Mouse (Mus musculus) hindbrain, embryonic 10.5 days (tissue): ENCODE data around the gene Usp46. TPM values are rescaled to one million over a fixed set of nuclear protein-coding genes. Genes with fewer than 3 reads are reported as not detected.
A peak's percentile ranks its signal among the peaks of the same experiment; 100 is the strongest.

Source experiments
- DNase-seq: peaks from one replicate; pipeline ENCODE4 v3.0.0-alpha.2; 2017; ENCODE audit warnings: low spot score
- H3K27ac ChIP-seq: fragments of 300-500 bp; sonication (generic); 2 replicates; pipeline ENCODE4 v1.5.1; 2016; ENCODE audit warnings: mild to moderate bottlenecking, moderate library complexity
- H3K27me3 ChIP-seq: fragments of 300-500 bp; sonication (generic); 2 replicates; pipeline ENCODE4 v1.6.1; 2016; ENCODE audit warnings: mild to moderate bottlenecking; ENCODE audit not compliant: poor library complexity, insufficient read depth, severe bottlenecking
- H3K36me3 ChIP-seq: fragments of 300-500 bp; sonication (generic); 2 replicates; pipeline ENCODE4 v1.6.1; 2016; ENCODE audit warnings: mild to moderate bottlenecking, moderate library complexity
- H3K4me1 ChIP-seq: fragments of 300-500 bp; sonication (generic); replicated peaks from 2 replicates; pipeline ENCODE4 v1.6.1; 2016; ENCODE audit warnings: mild to moderate bottlenecking
- H3K4me3 ChIP-seq: fragments of 300-500 bp; sonication (generic); 2 replicates; pipeline ENCODE4 v1.5.1; 2016; ENCODE audit warnings: mild to moderate bottlenecking, moderate library complexity
- H3K9me3 ChIP-seq: fragments of 300-500 bp; sonication (generic); 2 replicates; pipeline ENCODE4 v1.6.1; 2016; ENCODE audit warnings: mild to moderate bottlenecking, moderate library complexity
- WGBS: fragments of 180-500 bp; shearing (Covaris S2); methylation state at CpG from one replicate; pipeline ENCODE4 v1.1.7; 2016; 5-methylcytosine and 5-hydroxymethylcytosine counted together
- polyA plus RNA-seq: library from polyadenylated mRNA; unstranded; fragments of >200 nt; fragmentation: Nextera tagmentation; extraction: Ambion mirVana; gene quantifications from 2 replicates; pipeline ENCODE4 v1.2.1, GENCODE M21; 2016

The Usp46 gene
- polyA plus RNA-seq, 1 experiment from 2014 or later, result 27.6 TPM

DNA sequence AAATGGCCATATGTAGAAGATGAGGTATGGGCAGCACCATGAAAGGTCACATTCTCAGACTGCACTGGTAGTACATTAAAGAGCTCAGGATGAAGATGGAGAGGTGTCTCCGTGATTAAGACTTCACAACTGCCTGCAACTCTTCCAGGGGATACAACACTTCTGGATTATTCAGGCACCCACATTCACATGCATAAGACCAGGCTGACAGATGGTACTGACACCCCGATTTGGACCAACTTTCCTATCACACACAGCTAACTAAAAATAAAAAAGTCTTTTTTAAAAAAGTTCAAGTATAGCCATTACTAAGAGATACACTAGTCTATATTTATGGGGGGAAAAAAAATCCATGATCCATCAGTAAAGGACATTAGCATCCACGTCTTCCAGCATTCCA lies 112.5 kb downstream of the Usp46 start:
- Histone ChIP-seq H3K9me3 (no peaks in the 10 kb centered on the region), H3K36me3 (no peaks in the 10 kb centered on the region), H3K27ac (no peak overlapping the region), H3K4me1 (peaks cover 23% of the 10 kb centered on the region), H3K27me3 (no peaks in the 10 kb centered on the region), H3K4me3 (no peak overlapping the region)
- no peak for DNase-seq
- 86% methylated on average over 3 of the region's 3 CpGs for WGBS

DNA sequence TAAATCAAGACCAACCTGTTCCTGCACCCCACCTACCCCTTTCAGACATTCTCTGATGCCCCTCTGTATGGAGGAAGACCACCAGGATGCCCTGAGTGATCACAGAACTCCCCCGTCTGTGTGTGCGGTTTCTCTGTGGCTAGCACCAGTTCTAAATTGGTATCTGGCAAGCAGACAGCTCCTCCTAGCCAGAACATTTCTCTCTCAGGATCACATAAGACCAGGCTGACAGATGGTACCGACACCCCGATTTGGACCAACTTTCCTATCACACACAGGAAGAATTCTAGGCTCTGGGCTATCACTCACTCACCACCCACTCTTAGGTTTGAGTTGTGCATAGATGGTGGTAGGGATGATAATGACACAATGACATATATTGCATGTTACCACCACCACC lies 113.2 kb downstream of the Usp46 start:
- WGBS, result 92% methylated on average over 4 of the region's 4 CpGs
- H3K4me1 ChIP-seq, result peaks cover 19% of the 10 kb centered on the region
- H3K9me3 ChIP-seq, result no peaks in the 10 kb centered on the region
- no peaks in the 10 kb centered on the region for H3K36me3 ChIP-seq
- DNase-seq, result no peak
- no peak overlapping the region for H3K27ac ChIP-seq
- no peaks in the 10 kb centered on the region for H3K27me3 ChIP-seq
- no peak overlapping the region for H3K4me3 ChIP-seq

DNA sequence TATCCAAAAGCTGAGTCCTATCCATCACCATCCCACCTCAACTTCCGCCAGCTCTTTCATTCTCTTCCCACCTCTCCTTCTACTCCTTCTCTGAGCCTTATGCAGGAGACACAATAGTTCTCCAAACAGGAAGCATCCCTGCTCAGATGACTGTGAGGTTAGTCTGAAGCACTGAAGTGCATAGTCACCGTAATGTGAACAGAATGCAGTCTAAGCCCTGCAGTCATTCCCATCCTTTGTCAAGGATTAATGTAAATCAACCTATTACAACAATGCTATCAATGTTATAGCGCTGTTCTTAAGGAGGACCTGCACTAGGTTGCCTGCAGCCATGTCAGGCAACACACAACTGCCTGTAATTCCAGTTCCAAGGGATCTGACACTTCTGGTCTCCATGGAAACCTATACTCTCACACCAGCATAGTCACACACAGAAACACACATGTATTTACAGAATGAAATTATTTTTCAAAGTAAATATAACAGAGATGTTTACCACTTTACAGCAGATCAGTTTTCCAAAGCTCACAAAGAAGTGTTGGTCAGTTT lies 115.1 kb downstream of the Usp46 start:
- no peaks in the 10 kb centered on the region for H3K36me3 ChIP-seq
- no peaks in the 10 kb centered on the region for H3K9me3 ChIP-seq
- H3K4me1 ChIP-seq, result peaks cover 13% of the 10 kb centered on the region
- no peaks in the 10 kb centered on the region for H3K27me3 ChIP-seq
- DNase-seq, result no peak
- WGBS, result 84% methylated on average over 3 of the region's 3 CpGs
- H3K27ac ChIP-seq, result no peak overlapping the region
- no peak overlapping the region for H3K4me3 ChIP-seq

DNA sequence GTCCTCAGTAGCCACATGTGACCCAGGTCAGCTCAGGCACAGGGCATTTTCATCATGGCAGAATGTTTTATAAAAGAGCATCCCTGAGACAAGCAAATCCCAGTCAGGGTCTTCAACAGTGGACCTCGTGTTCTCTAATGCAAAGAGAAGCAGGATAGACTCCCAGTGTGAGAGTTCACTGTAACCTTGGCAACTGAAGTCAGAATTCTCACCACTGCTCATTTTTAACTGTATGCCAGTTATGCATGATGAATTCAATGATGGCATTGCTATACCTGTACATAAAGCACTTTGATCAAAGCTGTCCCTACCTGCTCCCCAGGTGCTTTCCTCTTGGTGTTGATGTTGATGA lies 116.6 kb downstream of the Usp46 start:
- Histone ChIP-seq H3K4me1 (peaks cover 13% of the 10 kb centered on the region), H3K4me3 (no peak overlapping the region), H3K27ac (0 out of 2 replicates have a peak overlapping the region, but pooled peaks have one; percentile 57), H3K9me3 (no peaks in the 10 kb centered on the region), H3K36me3 (no peaks in the 10 kb centered on the region), H3K27me3 (no peaks in the 10 kb centered on the region)
- DNase-seq, result no peak
- 68% methylated on average over 1 of the region's 1 CpGs for WGBS

DNA sequence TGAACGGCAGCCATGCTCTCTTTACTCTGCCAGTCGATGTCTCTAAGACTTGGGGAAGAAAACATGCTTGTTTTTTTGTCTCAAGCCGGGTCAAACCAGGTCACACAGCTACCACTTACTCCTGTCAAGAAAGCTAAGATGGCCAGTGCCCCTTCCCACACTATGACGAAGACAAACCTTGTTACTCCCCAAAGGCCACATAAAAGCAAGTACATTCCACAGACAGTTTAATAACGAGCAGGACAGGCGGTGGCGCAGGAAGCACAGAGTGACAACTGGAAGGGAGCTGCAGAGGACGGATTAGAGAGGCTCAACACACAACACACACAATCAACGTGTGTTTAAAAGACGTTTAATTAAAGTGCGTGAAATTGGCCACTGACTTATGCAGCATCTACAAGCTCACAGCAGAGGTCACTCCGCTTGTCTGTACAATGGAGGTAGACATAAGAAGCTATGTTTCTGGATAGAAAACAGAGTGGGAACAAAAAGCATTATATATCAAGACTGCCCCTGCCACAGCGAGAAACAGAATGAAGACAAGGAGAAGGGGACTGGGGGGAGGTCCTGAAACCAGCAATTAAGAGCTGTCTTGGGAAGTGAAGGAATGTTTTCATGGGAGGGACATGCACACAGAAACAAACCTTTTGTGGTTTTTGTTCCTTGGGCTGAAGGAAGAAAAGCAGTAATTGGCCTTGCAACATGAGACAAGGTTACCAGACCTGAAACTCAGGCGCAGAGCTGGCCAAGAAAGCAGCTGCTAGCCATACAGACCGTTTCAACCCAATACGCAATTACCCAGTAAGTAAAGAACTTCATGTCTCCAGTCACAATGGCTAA lies 117.2 kb downstream of the Usp46 start:
- peaks cover 13% of the 10 kb centered on the region for H3K4me1 ChIP-seq
- peak overlapping the region; percentile 57 for H3K27ac ChIP-seq
- H3K9me3 ChIP-seq, result no peaks in the 10 kb centered on the region
- peak; percentile 28 for DNase-seq
- no peaks in the 10 kb centered on the region for H3K36me3 ChIP-seq
- H3K4me3 ChIP-seq, result no peak overlapping the region; the same call in 1 of the 2 replicates
- no peaks in the 10 kb centered on the region for H3K27me3 ChIP-seq
- 34% methylated on average over 16 of the region's 16 CpGs for WGBS

Other genes with a start within 250 kb of the Usp46 start
- 30.5 and 32.7 TPM in 2 replicates for gene Rasl11b, start 126.9 kb upstream of the Usp46 start, polyA plus RNA-seq